Mouse (Mus musculus) fibroblast of lung, adult 2 months (primary cell): ENCODE results near the gene Nfib.

Source experiments
- DNase-seq: peaks from one replicate; pipeline ENCODE4 v3.0.0-alpha.2; 2011; ENCODE audit warnings: low read depth

Gene Nfib

DNA sequence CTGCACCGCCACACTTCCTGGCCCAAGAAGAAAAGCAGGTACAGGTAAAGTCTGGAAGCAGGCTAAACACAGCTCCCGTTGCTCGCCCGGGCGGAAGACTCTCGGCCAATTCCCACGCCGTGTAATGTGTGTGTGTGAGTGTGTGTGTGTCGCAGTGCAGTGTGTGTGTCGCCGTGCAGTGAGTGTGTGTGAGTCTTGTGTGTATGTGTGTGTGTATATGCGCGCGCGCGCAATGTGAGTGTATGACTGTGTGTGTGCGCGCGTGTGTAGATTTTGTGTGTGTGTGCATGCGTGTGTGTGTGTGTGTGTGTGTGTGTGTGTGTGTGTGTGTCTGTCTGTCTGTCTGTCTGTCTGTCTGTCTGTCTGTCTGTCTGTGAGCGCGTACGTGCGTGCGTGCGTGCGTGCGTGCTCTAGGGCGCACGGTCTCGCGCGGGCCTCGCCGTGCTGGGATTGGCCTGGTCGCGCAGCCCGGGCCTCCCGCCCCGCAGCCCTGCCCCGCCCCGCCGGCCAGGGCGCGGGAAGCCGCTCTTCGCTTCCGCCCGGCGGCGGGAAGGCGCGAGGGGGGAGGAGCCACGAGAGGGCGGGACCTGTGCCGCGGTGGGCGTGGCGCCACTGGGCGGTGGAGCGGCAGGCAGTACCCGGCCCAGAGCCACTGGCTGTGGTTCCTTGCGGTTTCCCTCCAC is 192.7 kb downstream of the Nfib start:
- no peak for DNase-seq

DNA sequence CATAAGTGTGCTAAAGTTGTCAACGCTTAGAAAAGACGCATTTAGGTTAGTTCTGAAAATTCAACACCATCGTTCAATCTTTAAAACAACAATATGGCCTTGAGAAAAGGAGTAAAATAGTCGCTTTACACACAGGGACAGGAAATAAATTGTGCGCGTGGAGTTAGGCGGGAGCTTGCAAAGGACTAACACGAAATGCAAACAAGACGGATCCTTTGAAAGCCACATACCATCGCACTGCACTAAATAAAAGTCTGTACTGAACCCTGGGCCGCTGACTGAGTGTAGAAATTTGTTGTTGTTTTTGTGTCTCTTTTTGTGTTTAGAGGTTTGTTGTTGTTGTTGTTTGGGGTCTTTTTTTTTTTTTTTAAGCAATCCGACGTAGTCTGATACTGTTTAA is 193.2 kb downstream of the Nfib start:
- DNase-seq, result no peak

DNA sequence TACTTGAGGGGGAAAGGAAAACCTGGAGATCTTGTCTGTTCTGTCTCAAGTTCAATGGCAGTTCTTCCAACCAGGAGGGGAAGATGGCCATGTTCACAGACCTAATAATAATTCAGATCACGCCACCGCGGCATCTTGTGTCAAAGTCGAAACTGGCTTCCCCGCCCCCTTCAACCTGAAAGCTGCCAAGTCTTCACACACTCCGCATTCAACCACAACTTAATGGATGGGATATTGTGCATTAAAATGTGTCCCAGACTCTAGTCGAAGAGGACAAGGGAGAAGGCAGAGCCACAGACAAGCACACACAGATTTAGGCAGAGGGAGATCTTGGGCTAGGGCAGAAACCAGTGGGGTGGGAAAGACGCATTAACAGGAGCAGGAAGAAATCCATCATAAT is 194.0 kb downstream of the Nfib start:
- no peak for DNase-seq

DNA sequence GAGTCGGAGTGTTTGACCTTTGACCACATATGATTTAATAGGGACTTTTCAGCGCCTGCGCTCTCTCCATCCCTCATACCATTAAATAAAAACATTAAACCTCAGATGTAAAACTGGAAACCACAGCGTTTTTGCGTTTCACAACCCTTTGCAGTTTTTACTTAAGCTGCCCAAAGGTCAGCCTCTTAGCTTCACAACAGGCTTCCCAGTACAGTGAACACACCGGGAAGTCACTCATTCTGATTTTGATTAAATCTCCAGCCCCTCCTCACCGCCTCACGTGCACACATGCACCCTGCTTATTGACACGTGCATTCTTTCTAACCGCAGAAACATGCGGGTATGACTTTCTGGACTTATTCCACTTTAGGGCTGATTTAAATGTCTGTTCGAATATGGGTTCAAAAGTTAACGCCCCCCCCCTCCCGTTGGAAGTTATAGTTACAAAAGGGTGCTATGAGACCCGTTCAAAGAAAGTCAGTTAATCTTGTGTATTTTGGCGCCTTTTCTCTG is 194.5 kb downstream of the Nfib start:
- no peak for DNase-seq

DNA sequence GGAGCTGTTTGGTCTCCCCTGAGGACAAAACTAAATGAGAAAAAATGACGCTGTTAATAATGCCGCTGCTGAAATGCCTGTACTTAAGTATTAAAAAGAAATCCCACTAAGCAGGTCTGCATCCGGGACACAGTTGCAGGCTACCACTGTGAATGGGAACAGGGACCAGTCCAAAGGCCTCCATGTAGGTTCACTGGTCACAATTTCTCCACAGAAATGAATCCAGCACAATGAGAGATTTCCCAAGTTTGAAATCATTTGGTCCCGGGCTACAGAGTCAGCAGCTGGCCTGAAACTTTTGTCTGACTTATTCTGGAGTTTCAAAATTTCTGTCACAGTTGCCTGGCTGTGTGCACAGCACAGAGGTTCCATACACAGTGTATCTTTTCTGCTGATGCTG is 195.8 kb downstream of the Nfib start:
- DNase-seq, result no peak

DNA sequence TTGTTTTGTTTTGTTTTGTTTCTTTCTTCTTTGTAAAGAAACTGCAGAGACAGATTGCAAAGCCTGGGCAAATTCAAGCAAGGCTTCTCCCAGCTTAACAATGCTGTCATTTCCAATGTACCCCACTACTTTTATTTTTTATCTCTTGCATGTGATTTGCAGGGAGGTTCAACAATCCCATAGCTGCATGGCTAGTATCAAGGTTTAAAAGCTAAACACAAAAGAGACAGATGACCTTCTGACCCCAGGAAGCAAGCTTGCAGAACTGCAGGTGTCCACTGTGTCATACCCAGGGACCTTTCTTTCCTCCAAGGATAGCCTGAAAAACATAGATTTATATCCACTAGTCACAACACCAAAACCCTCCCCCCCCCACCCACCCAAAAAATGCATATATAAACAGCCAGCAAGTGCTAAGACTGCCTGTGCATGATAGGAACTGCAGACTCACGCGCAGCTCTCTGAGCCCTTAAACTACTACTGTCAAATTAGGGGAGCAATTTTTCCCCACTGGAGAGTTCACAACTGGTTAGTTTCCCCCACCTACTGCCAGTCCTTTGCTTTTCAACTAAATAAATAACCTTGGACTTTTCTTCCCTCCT is 196.3 kb downstream of the Nfib start:
- DNase-seq, result no peak

DNA sequence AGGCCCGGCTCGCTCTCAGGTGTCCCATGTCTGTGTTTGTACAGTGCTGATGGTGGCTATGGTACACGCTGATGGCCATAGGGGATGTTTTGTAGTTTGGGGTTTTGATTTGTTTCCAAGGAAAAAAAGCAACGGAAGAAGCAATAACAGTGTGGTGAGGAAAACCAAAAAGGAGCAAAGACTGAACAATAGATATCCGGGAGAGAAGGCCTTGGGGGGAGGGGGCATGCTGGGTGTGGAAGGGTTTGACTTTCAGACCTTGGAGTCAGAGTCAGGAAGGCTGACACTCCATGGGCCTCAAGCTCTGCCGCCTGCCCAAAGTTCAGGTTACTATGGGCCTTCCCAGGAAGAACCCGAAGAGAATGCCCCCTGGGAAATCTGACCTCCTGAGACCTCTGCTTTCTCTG is 197.3 kb downstream of the Nfib start:
- DNase-seq, result no peak

DNA sequence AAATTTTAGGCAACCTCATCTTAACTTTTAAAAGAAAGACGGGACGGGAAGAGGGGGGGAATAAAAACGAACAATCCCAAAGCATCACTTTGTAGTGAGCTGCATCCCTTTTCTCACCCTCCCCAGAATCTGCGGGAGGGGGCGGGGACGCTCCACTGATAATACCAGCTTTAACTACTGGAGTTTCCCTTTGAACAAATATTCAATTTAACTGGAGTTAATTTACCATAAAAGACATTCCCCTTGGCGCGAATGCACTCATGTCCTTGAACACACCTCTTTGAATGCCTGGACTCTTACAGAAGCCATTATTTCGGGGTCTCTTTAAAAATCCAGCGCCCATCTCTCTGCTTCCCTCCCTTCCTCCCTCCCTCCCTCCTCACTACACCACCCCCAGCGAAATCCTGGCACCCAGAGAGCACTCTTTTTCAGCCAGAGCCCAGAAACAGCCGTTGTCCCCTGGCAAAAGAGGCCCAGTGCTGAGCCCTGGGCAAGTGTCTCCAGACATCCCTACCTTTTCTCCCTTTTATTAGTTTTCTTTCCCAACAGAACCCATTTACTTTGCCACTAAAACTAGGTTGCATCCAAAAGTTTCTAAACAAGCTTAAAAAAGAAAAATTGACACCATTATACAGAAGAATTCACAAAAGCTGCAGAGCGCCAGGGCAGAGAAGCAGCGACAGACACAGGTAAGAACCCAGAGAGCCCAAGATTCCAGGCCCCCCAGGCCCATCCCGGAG is 197.8 kb downstream of the Nfib start:
- DNase-seq, result no peak

DNA sequence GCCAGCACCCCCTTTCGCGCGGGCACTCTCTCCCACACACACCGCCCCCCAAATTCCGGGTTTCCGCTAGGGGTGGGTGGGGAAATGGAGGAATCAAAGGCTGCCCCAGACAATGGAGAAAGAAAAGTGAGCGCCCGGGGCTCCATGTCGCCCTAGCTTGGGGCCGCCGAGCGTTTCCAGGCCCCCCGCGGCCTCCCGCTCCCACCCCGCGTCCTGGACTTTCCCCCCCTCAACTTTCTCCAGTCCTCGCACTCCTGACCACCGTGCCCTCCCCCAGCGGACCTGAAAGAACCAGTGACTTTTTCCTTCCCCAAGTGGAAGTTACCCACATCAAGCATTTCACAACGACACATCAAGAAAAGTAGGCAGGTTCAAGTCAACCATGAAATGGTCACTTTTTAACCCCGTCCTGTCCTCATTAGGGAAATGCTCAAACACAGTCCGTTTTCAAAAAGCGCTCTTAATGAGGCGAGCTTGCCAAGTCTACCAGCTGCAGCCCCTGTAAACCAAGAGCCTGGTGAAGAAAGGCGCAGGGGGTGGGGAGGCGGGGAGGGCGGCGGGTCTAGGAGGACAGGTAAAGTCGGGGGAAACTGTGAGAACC is 198.7 kb downstream of the Nfib start:
- DNase-seq, result no peak

DNA sequence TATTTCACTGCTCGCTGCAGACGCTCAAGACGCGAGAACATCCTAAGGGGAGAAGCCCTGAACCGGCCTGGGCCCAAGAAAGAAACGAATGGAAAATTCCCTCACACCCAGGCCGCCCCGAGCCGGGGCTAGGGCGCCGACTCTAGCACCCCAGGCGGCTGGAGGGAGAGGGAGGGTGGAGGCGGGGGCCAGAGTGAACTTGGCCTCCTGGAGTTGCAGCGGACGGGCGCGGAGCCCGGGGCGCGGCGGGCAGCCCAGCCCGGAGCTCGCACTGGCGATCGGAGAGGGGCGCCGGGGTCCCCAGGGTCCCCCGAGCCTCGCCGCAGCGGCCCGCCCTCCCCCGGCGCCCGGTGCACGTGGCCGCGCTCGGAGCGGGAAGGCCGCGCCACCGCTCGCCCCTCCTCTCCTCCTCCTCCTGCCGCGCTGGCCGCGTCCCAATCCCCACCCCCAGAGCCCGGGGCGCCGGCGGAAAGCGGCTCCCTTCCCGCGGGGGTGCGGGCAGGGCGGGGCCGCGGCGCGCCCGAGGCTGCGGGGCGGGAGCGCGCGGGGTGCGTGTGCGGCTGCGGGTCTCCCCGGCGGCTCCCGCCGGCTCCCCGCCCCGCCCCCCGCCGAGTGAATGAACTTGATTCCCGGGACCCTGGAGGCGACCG is 199.3 kb downstream of the Nfib start:
- no peak for DNase-seq

DNA sequence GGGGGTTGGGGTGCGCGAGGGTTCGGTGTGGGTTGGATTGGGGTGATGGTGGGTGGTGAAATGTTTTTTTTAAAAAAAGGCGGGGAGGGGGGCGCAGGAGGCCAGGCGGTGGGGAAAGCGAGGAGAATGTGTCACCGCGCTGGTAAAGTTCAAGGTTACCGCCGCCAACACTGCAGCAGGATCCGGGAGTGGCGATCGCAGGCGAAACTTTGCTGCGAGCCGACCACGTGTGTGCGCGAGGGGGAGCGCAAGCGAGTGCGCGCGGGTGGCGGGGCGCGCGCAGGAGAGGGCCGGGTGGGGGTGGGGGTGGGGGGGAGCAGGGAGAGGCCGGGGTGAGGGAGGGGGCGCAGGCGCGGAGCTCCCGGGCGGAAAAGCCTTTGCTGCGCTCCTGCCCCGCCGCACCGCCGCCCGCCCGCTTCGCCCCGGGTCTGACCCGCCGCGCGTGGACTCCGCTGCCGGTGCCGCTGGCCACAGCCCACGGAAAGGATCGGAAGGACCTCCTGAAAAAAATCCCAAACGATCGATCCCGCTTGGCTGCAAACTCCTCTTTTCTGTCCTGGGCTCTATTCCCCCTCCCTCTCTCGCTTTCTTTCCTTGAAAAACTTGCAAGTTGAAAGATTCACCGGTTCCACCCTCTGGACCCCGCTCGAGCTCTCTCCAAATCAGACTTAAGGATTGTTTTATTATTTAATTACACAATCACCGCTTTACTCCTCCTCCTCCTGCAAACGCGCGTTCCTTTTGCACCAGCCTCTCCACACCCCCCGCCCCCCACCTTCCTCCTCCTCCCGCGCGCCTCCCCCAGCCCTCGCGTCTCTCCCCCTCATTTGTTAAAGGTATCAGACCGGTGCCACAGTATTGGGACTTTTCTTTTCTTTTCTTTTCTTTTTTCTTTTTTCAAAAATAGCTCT is 200.2 kb downstream of the Nfib start:
- DNase-seq, result no peak

DNA sequence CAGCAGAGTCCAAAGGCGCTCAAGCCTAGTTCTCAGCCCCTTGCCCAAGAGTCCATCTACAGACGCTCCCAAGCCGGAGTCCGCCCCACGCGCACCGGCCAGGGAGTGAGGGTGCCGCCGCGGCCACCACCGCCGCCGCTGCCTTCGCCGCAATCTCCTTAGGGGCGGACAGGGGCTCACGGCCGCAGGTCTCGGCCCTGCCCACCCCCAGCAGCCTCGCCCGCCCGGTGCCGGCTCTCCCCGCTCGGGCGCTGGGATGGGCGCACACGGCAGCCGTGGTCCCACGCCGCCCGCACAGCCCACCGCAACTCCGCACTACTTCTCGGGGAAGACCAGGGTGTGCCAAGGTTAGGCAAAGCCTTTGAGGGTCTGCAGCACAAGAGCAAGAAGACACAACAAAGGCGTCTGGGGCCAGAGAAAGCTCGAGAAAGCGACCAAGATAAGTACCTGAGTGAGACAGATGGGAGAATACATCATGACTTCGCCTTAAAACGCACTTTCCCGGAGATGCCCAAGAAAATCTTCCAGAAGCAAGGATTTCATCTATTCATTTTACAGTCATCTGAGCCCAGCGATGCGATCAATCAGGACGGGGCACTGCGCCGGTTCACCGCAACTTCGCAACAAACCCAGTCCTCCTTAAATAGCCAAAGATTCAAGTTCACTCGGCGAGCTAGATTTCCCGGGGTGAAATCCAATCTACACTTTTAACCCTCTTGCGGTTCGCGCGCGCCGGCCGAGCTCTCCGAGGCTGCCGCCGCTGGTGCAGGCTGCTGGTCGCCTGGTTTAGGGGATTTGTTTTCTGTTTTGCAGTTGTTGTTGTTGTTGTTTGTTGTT is 201.0 kb downstream of the Nfib start:
- DNase-seq, result no peak

DNA sequence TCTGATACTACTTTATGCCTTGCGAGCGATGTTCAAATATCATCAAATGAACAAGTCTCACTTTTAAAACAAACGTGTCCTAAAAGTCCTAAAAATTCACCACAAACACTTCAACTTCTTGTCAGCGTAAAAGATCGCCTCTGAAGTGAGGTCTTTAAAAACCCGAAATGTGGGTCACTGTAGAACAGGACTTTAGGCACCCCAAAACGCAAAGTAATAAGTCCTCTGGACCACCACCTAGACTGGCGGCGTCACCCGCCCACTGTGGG is 201.6 kb downstream of the Nfib start:
- DNase-seq, result no peak

DNA sequence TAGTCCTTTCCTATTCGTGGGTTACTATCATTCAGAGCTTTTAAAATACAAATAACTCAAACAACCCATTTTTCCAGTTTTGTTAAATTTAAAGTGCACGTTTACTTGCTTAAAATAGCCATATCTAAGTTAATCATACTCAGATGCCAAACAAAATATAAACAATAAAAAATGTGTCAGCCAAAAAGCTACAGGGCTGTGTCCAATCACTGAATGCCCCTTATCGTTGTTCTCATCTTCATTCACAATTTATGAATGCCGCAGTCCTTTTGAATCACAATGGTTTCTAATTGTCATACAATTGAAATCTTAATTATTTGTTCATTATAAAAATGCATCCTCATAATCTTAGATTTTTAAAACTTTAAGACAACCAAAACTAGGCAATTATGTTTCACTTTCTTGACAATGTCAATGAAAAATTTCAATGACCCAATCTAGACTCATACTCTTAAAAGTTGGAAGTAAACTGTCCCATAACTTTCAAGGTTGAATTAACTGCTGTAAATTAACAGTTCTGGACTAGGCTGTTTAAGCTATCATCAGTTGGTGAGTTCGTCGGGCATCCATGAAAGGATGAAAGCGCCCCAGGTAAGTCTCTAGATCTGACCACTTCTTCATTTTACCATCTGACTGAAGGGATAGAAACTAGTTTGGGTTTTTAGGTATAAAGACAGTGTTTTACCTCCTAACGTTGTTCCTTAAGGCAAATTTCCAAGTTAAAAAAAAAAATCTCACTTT is 202.1 kb downstream of the Nfib start:
- DNase-seq, result no peak

DNA sequence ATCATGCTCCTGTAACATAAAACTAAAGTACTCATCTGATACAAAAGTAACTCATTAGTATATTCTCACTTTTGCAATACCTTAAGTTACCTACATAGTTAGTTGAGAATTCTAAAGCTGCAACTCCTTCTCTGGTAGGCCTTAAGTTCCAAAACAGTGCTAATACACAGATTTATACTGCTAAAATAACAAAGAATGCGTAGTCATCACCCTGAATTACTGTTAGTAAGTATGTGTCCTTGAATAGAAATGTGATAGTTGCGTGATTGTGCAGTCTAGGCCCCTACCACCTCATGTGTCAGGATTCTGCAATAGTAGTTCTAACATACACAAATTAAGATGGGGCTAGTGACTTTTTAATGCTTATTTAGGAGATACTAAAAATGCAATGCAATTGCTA is 202.9 kb downstream of the Nfib start:
- DNase-seq, result no peak

DNA sequence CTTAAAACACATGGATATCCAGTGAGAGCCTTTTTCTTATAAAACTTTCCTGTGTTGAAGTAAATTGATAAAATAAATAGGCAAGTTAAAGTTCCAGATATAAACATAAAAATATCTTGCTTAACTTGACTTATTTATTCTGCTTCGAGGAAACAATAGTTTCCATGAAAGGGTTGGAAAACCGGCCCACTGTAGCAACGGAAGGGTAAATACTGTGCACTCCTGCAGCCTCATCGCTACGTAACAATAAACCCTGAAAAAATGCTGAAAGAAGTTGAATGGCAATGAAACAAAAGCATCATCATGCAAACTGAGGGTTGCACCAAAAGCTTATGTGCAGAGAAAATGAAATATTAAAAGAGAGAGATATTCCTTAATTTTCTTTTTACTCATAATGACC is 203.5 kb downstream of the Nfib start:
- no peak for DNase-seq

DNA sequence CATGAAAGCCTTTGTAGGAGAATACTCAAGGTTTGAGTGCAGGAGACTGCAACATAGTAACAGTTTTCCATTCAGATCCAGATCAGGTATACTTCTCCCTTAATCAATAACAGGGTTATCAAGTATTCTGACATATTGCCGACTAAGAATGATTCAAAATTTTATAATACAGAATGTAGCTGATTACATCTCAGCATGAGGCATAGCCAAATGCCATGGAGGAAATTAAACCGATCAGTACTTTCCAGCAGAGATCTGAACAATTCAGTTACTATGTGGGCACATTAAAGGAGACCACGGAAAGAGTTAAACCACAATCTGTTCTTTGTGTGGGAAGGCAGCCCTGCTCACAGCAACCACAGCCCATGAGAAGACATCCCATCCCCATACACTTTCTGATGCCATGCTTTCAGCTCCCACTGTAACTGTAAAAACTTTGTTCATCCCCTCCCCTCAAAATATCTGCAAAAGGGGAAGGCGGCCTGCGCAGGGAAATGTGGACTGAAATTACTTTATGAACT is 204.9 kb downstream of the Nfib start:
- DNase-seq, result no peak

DNA sequence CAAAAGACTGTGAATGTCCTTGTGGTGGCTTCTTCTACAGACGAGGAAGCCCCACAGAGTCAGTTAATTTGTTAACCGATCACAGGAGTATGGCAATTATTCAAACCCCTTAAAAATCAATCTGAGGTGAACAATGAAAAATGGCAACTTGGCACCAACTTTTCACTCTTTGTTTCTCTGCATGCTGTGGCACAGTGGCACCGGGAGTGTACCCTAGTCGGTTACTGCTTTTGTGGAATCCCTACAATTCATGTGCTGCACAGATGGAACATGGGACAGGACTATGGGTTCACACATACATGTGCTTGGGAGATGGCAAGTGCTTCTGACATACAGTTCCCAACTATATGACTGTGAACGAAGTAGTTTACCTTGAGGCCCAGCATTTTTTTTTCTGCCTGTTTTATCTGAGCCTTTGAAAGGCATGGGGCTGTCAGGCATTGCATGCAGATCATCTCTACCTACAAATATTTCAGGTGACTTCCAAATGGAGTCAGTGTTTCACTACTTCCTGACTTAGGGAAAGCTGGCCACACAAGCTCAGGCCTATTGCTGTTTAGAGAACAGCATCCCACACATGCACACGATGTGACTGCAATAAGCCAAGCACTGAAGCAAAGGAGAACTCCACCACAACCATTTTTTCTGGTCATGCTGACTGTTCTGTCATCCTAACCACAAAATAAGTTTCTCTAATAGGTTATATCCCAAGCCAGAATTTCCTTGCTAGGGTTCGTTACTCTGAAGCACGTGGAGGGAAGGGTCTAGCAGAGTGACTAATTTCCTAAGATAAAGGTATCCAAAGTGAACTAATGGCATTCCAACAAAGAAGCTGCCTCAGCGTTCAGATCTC is 205.6 kb downstream of the Nfib start:
- no peak for DNase-seq

DNA sequence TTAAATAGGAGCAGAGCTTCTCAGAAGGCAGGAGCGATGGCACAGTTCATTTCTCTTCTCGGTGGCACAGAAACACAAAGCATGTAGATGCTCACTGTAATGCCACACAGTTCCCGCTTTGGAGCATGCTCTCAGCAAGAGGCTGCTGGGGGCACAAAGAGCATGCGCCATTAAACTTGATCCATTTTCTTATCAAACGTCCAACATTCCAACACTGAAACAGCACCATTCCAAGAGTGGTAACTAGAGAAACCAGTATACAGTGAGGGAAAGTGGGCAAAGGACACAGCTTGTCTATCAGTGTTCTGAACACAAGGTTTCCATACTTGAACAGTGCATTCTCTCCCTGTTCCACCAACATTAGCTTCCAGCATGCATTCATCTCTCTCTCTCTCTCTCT is 206.3 kb downstream of the Nfib start:
- no peak for DNase-seq
